Mouse (Mus musculus) bone marrow macrophage, adult 2 months (primary cell): Measurements from ENCODE around the gene Ksr2. TPM values are rescaled to one million over a fixed set of nuclear protein-coding genes. Genes with fewer than 3 reads are reported as not detected.
"Not testable (repeated sequence)": the region's sequence is repeated elsewhere in the genome, so short reads cannot be mapped to it uniquely, and the experiment has no call there.

Experiments
- H3K27ac ChIP-seq: 2 replicates; pipeline ENCODE4 v1.5.1; 2012; ENCODE audit warnings: low read depth, low read length; ENCODE audit not compliant: insufficient read depth
- H3K4me1 ChIP-seq: 2 replicates; pipeline ENCODE4 v1.6.1; 2012; ENCODE audit warnings: low read length; ENCODE audit not compliant: control insufficient read depth, insufficient read depth
- H3K4me3 ChIP-seq: 2 replicates; pipeline ENCODE4 v1.5.1; 2012; ENCODE audit warnings: mild to moderate bottlenecking, low read length, moderate library complexity; ENCODE audit not compliant: insufficient read depth
- CTCF ChIP-seq: IDR thresholded peaks from 2 replicates; pipeline ENCODE4 v1.5.1; 2012; ENCODE audit warnings: low read depth, mild to moderate bottlenecking, low read length, moderate library complexity
- POLR2A ChIP-seq: IDR thresholded peaks from 2 replicates; pipeline ENCODE4 v1.6.1; 2012; ENCODE audit warnings: mild to moderate bottlenecking, low read depth, low read length, borderline replicate concordance
- polyA plus RNA-seq: library from polyadenylated mRNA; stranded (reverse); fragments of >200 nt; gene quantifications from 2 replicates; pipeline ENCODE4 v1.2.4, GENCODE M21; 2012; ENCODE audit not compliant: missing spikeins, insufficient read depth, insufficient read length

Gene Ksr2
- polyA plus RNA-seq, 1 experiment, result 0.28 TPM

DNA sequence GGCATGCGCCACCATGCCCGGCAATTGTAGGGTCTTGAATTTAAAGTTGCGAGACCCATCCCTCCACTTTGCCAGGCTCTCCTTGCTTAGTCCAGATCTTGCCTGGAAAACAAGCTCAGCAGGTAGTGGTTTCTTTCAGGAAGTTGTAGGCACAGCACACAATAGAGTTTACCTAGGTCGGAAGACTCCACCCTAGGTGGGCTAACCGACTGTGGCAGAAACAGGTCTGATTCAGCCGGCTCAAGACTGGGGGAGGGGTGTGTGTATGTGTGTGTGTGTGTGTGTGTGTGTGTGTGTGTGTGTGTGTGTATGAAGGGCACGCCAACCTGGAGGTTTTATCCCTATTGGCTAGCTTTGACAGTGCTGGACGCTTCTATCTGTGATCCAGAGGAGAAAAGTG is 10.2 kb upstream of the Ksr2 start:
- Histone ChIP-seq H3K27ac (no peak overlapping the region), H3K4me1 (peaks cover 4% of the 10 kb centered on the region; the same call in 1 of the 2 replicates), H3K4me3 (no peak overlapping the region)
- TF ChIP-seq CTCF (no peak), POLR2A (no peak)

DNA sequence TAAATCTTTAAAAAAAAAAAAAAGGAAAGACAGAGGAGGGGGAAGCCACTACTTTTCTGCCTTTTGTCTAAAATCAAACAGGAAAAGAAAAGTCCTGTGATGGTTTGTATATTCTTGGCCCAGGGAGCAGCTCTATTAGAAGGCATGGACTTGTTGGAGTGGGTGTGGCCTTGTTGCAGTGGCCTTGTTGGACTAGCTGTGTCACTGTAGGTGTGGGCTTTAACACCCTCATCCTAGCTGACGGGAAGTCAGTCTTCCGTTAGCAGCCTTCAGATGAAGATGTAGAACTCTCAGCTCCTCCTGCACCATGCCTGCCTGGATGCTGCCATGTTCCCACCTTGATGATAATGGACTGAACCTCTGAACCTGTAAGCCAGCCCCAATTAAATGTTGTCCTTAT is 9.1 kb upstream of the Ksr2 start:
- H3K4me3 ChIP-seq, H3K27ac ChIP-seq, H3K4me1 ChIP-seq: not testable (repeated sequence)

DNA sequence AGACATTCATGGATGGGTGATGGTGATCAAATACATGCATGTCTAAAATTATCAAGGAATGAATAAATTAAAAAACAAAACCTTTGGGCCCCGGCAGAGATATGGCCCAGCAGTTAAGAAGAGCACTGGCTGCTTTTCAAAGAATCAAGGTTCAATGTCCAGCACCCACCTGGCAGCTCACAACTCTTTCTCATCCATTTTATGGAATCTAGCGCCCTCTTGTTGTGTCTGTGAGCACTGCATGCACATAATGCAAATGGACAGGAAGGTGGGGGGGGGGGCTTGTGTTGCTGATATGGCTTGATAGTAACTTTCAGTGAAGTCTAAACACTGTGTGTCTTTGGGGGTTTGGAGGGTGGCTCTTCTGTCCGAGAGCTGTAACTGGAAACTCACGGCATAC is 5.6 kb upstream of the Ksr2 start:
- H3K4me3 ChIP-seq, result no peak overlapping the region
- TF ChIP-seq POLR2A, result no peak
- peak; percentile 50; the same call in 1 of the 2 replicates for TF ChIP-seq CTCF
- H3K4me1 ChIP-seq, result no peaks in the 10 kb centered on the region
- H3K27ac ChIP-seq, result no peak overlapping the region

DNA sequence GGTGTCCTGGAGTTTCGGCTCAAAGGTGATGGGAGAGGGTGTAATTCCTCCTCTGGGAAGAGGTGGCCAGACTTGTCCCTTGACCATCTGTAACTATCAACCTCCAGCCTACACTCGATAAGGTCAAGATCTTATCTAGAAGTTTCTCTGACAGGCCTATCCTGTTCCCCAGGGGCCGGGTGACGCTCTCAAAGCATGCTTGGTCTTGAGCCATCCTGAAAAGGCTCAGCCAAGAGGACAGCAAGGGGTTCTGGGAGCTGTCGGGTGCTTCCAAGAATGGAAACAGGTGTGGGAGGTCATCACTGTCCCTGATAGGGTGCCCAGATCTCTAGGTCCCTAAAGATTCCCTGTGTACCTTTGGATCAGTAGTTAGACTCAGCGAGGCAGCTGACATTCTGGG is 4.4 kb upstream of the Ksr2 start:
- no peak overlapping the region for H3K4me3 ChIP-seq
- no peaks in the 10 kb centered on the region for H3K4me1 ChIP-seq
- TF ChIP-seq CTCF, result no peak
- no peak for TF ChIP-seq POLR2A
- no peak overlapping the region for H3K27ac ChIP-seq

DNA sequence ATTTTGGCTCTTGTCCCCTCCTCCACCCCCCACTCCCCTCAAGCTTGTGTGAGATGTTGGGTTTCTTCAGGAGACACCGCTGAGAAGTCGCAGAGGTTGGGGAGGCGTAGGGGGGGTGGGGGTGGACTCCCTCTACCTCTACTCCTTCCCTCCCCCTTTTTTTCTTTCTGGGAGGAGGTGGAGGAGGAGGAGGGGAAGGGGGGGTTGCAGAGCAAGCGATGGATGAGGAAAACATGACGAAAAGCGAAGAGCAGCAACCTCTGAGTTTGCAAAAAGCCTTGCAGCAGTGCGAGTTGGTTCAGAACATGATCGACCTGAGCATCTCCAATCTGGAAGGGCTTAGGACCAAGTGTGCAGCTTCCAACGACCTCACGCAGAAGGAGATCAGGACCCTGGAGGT is 811 bp downstream of the Ksr2 start:
- no peak overlapping the region for H3K27ac ChIP-seq
- TF ChIP-seq POLR2A (no peak), CTCF (no peak)
- H3K4me1 ChIP-seq, result peaks cover 18% of the 10 kb centered on the region
- no peak overlapping the region for H3K4me3 ChIP-seq

DNA sequence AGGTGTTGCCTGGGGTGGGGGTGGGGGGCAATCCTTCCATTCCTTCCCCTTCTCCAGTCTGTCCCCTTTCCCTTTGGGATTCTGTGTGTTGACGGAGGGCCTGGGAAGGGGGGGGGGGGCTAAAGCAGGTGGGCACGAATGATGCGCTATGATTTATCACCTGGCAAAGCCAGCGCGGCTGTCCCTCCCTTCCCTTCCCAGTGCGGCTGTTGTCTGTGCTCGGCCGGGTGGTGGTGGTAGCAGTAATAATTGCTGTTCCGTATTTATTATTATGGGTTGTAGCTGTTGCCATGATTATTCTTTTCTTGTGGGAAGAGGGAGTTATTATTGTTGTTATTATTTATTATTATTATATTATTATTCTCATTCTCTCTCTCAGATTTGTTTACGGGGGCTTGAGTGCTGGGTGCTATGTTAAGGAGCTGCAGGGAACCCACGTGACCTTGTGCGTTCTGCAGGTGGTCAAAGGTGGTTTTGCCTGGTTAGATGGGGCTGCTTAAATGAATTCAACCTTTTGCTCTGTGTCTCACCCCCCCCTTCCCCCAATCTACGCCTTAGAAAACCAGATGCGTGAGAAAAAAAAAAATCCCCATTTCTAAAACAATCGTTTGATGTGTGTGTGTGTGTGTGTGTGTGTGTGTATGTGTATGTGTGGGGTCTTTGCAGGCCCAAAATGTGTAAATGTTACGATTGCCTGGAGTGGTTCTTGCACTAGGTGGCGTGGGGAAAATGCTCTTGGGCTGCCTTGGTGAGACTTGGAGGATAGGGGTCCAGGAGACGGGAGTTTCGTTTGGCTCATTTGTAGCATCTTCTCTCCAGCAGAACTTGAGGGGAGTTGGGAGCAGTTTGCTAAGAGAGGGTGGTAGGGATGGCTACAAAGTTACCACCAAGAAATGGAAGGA is 1.5 kb downstream of the Ksr2 start:
- TF ChIP-seq CTCF, result no peak
- no peak for TF ChIP-seq POLR2A
- peaks cover 22% of the 10 kb centered on the region for H3K4me1 ChIP-seq
- H3K4me3 ChIP-seq, result no peak overlapping the region
- no peak overlapping the region for H3K27ac ChIP-seq

DNA sequence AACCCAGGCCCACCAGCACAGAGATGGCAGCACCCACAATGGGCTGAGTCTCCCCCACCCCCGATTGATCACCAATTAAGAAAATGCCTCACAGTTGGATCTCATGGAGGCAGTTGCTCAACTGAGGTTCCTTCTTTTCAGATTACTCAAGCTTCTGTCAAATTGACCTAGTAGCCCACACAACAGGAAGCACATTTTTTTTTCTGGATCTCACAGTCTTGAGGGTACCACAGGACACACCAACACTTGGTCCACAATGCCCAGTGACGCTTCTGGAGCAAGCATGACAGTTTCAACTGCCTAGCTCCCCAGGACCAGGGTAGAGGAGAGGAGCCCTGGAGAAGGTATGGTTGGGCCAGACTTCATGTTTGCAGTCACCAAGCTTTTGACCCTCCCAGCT is 3.6 kb downstream of the Ksr2 start:
- Histone ChIP-seq H3K4me3 (no peak overlapping the region), H3K27ac (peak overlapping the region; percentile 81), H3K4me1 (peaks cover 22% of the 10 kb centered on the region)
- TF ChIP-seq POLR2A, result no peak
- no peak for TF ChIP-seq CTCF

DNA sequence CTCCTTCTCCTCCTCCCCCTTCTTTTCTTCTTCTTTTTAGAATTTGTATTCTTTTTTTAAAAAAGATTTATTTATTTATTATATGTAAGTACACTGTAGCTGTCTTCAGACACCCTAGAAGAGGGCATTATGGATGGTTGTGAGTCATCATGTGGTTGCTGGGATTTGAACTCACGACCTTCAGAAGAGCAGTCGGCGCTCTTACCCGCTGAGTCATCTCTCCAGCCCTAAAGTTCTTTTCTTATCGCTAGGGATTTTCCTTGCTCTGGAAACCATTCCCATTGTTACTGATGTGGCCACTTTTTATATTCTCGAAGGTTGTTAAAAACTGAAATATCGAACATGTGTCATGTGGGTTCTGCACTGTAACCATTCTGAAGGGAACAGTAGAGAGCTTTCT is 19.7 kb downstream of the Ksr2 start:
- not testable (repeated sequence) for H3K4me1 ChIP-seq, H3K27ac ChIP-seq, H3K4me3 ChIP-seq

DNA sequence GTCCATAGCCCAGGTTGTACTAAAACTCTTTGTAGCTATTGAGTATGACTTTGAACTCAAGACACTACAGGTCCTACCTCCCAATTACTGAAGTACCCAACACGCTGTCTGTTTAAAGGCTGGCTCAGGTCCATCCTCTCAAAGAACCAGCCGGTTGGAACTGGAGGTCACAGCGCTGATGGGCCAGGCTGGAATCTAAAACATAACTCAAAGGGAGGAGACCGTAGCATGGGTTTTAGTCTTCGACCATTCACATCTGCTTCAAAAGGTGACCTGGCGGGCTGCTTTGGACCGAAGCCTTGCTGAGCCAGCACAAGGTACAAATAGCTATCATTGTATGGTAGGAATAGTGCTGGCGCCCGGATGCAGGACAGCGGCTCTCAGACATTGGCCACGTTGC is 26.5 kb downstream of the Ksr2 start:
- no peak for TF ChIP-seq POLR2A
- no peak for TF ChIP-seq CTCF
- Histone ChIP-seq H3K27ac (no peak overlapping the region), H3K4me1 (no peaks in the 10 kb centered on the region), H3K4me3 (no peak overlapping the region)

DNA sequence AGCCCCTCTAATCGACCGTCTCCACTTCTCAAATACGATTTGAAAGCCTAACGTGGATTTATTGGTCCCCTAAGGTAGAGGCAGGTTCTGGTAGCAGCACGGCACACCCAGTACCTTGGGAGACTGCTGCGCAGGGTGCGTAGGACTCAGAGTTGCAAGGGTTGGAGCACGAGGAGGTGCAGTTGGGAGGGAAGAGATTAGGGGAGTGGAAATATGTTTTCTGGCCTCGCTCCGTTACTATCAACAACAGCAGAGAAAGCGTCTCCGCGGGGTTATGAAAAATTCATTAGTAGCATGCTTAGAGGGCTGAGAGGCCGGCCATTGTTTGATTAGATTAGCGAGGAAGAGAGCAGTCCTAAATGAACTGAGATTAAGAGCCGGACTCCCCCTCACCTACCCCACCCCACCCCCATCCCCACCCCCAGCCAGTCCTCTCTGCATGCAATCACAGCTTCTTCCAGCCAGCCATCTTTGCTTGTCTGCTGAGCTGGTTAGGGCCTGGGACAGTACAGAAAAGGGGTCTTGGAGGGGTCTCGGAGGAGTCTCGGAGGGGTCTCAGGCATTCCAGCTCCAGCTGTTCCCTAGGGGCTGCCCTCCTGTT is 27.5 kb downstream of the Ksr2 start:
- Histone ChIP-seq H3K4me1 (no peaks in the 10 kb centered on the region), H3K4me3 (no peak overlapping the region), H3K27ac (no peak overlapping the region)
- no peak for TF ChIP-seq CTCF
- TF ChIP-seq POLR2A, result no peak

DNA sequence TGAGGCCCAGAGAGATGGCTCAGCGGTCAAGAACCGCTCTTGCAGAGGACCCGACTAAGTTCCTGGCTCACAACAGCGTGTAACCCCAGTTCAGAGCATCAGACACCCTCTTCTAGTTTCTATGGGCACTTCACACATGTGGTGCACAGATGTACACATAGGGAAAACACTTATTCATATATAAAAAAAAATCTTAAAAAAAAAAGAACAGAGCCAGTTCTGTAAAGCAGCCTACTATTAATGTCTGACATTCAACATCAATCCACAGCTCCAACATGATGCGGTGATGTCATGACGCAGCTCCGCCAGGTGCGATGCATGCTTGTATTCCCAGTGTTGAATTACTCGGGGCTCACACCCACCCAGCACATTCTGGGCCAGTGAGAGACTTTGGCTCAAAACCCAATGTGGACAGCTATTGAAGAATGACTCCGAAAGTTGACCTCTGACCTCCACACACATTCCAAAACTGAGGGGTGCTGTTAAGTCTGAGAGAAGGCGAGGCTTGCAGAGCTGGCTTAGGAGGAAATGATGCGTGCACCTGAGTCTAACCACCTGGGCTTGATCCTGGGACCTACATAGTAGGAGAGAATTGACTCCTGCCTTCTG is 28.5 kb downstream of the Ksr2 start:
- Histone ChIP-seq H3K4me3 (no peak overlapping the region), H3K27ac (no peak overlapping the region), H3K4me1 (no peaks in the 10 kb centered on the region)
- TF ChIP-seq CTCF (no peak), POLR2A (no peak)
